Mouse (Mus musculus): ENCODE measurements around the gene Armh4.

Armh4 gene

GRCm38 (mm10) chr14:49738441-49739088 lies 44.6 kb downstream of the Armh4 start:
- in situ Hi-C loops (cut with MboI; ENCODE audit: low sequenced_read_pairs), result no loop called here

GRCm38 (mm10) chr14:49733950-49734349 lies 49.2 kb downstream of the Armh4 start:
- in situ Hi-C loops (cut with MboI; ENCODE audit: low sequenced_read_pairs), result no loop called here

- in situ Hi-C loops (cut with MboI; ENCODE audit: low sequenced_read_pairs), result no loop called here
Observed at GRCm38 (mm10) chr14:49723361-49724054, 59.7 kb downstream of the Armh4 start.

- in situ Hi-C loops (cut with MboI; ENCODE audit: low sequenced_read_pairs), result no loop called here
Observed at GRCm38 (mm10) chr14:49722782-49723181, 60.4 kb downstream of the Armh4 start.

GRCm38 (mm10) chr14:49721281-49721680 lies 61.9 kb downstream of the Armh4 start:
- in situ Hi-C loops (cut with MboI; ENCODE audit: low sequenced_read_pairs), result no loop called here

- in situ Hi-C loops (cut with MboI; ENCODE audit: low sequenced_read_pairs), result no loop called here
Observed at GRCm38 (mm10) chr14:49719678-49720077, 63.5 kb downstream of the Armh4 start.

- in situ Hi-C loops (cut with MboI; ENCODE audit: low sequenced_read_pairs), result no loop called here
Observed at GRCm38 (mm10) chr14:49711016-49711415, 72.2 kb downstream of the Armh4 start.

GRCm38 (mm10) chr14:49703432-49704200 lies 79.6 kb downstream of the Armh4 start:
- in situ Hi-C loops (cut with MboI; ENCODE audit: low sequenced_read_pairs), result no loop called here

GRCm38 (mm10) chr14:49679511-49680284 lies 103.5 kb downstream of the Armh4 start:
- in situ Hi-C loops (cut with MboI; ENCODE audit: low sequenced_read_pairs), result no loop called here

- in situ Hi-C loops (cut with MboI; ENCODE audit: low sequenced_read_pairs), result no loop called here
Observed at GRCm38 (mm10) chr14:49676580-49676979, 106.6 kb downstream of the Armh4 start.

- in situ Hi-C loops (cut with MboI; ENCODE audit: low sequenced_read_pairs), result no loop called here
Observed at GRCm38 (mm10) chr14:49660444-49660843, 122.7 kb downstream of the Armh4 start.

- in situ Hi-C loops (cut with MboI; ENCODE audit: low sequenced_read_pairs), result no loop called here
Observed at GRCm38 (mm10) chr14:49649191-49649590, 134.0 kb downstream of the Armh4 start.

GRCm38 (mm10) chr14:49637422-49637821 lies 145.8 kb downstream of the Armh4 start:
- in situ Hi-C loops (cut with MboI; ENCODE audit: low sequenced_read_pairs), result no loop called here

GRCm38 (mm10) chr14:49626055-49626454 lies 157.1 kb downstream of the Armh4 start:
- in situ Hi-C loops (cut with MboI; ENCODE audit: low sequenced_read_pairs), result no loop called here

Measured in CH12F3 (cell line).